Mouse (Mus musculus) MEL (cell line): ENCODE results near the gene Myo5a. TPM values are rescaled to one million over a fixed set of nuclear protein-coding genes. Genes with fewer than 3 reads are reported as not detected.

ENCODE experiments used
- DNase-seq: peaks from one replicate; pipeline ENCODE4 v3.0.0; 2011; ENCODE audit warnings: low read depth, low spot score
- H3K27ac ChIP-seq: 2 replicates; pipeline ENCODE4 v1.5.1; 2012; ENCODE audit warnings: low read depth, mild to moderate bottlenecking, control low read depth, low read length, moderate library complexity; ENCODE audit not compliant: control insufficient read depth
- H3K27me3 ChIP-seq, 2 experiments: fragments of 150-350 bp in 1 of 2; sonication (generic) in 1 of 2; 2 replicates each; pipeline ENCODE4 v1.6.1; 2012; ENCODE audit warnings: low read length in 2 of 2, mild to moderate bottlenecking in 2 of 2, improper control_type of control experiment in 1 of 2, moderate library complexity in 1 of 2; ENCODE audit not compliant: insufficient read depth in 2 of 2, control insufficient read depth in 1 of 2
- H3K36me3 ChIP-seq, 2 experiments: 2 replicates each; pipeline ENCODE4 v1.6.1; 2012 to 2014; ENCODE audit warnings: low read length in 2 of 2, improper control_type of control experiment in 1 of 2, inconsistent platforms in 1 of 2, mild to moderate bottlenecking in 1 of 2; ENCODE audit not compliant: insufficient read depth in 2 of 2, control insufficient read depth in 1 of 2
- H3K4me1 ChIP-seq, 2 experiments: fragments of 150-350 bp in 1 of 2; sonication (generic) in 1 of 2; 2 replicates each; pipeline ENCODE4 v1.6.1; 2012; ENCODE audit warnings: low read length in 2 of 2, improper control_type of control experiment in 1 of 2, mild to moderate bottlenecking in 1 of 2; ENCODE audit not compliant: insufficient read depth in 2 of 2, control insufficient read depth in 1 of 2
- H3K4me3 ChIP-seq, 2 experiments: fragments of 150-350 bp in 1 of 2; sonication (generic) in 1 of 2; 2 replicates each; pipeline ENCODE4 v1.5.1; 2012; ENCODE audit warnings: low read depth in 2 of 2, low read length in 2 of 2, mild to moderate bottlenecking in 2 of 2, moderate library complexity in 2 of 2, control low read depth in 1 of 2, improper control_type of control experiment in 1 of 2; ENCODE audit not compliant: control insufficient read depth in 1 of 2, insufficient read depth in 1 of 2
- H3K79me2 ChIP-seq: 2 replicates; pipeline ENCODE4 v1.6.1; 2012; ENCODE audit warnings: mild to moderate bottlenecking, low read length, moderate library complexity; ENCODE audit not compliant: control insufficient read depth, poor library complexity, insufficient read depth
- H3K9ac ChIP-seq: 2 replicates; pipeline ENCODE4 v1.6.1; 2012; ENCODE audit warnings: low read depth, mild to moderate bottlenecking, control low read depth, low read length, moderate library complexity; ENCODE audit not compliant: control insufficient read depth, poor library complexity, severe bottlenecking
- H3K9me3 ChIP-seq: fragments of 150-350 bp; sonication (generic); replicated peaks from 2 replicates; pipeline ENCODE4 v1.6.1; 2012; ENCODE audit warnings: mild to moderate bottlenecking, low read length, improper control_type of control experiment, moderate library complexity; ENCODE audit not compliant: insufficient read depth
- BHLHE40 ChIP-seq: IDR thresholded peaks from 2 replicates; pipeline ENCODE4 v1.6.1; 2012; ENCODE audit warnings: low read depth, mild to moderate bottlenecking, inconsistent platforms, low read length, improper control_type of control experiment, borderline replicate concordance
- CHD1 ChIP-seq: IDR thresholded peaks from 2 replicates; pipeline ENCODE4 v1.6.1; 2012; ENCODE audit warnings: low read depth, mild to moderate bottlenecking, inconsistent platforms, low read length, improper control_type of control experiment
- CTCF ChIP-seq, 3 experiments: IDR thresholded peaks in 2 of 3; conservative IDR thresholded peaks in 1 of 3; 2 replicates each; pipeline ENCODE4 v1.5.1; 2011 to 2012; ENCODE audit warnings: low read length in 3 of 3, low read depth in 2 of 3, mild to moderate bottlenecking in 2 of 3, improper control_type of control experiment in 1 of 3, inconsistent platforms in 1 of 3, mixed read lengths in 1 of 3, moderate library complexity in 1 of 3; ENCODE audit not compliant: control insufficient read depth in 1 of 3, insufficient read depth in 1 of 3, poor library complexity in 1 of 3, severe bottlenecking in 1 of 3
- ELF1 ChIP-seq: IDR thresholded peaks from 2 replicates; pipeline ENCODE4 v1.6.1; 2014; ENCODE audit warnings: low read depth, mild to moderate bottlenecking, inconsistent platforms, low read length, improper control_type of control experiment, moderate library complexity
- EP300 ChIP-seq, 2 experiments: IDR thresholded peaks; 2 replicates each; pipeline ENCODE4 v1.6.1; 2011; ENCODE audit warnings: improper control_type of control experiment in 2 of 2, low read length in 2 of 2, low read depth in 1 of 2, mild to moderate bottlenecking in 1 of 2
- ETS1 ChIP-seq: IDR thresholded peaks from 2 replicates; pipeline ENCODE4 v1.6.1; 2012; ENCODE audit warnings: low read depth, mild to moderate bottlenecking, inconsistent platforms, low read length, improper control_type of control experiment, moderate library complexity
- GABPA ChIP-seq: IDR thresholded peaks from 2 replicates; pipeline ENCODE4 v1.6.1; 2012; ENCODE audit warnings: low read depth, mild to moderate bottlenecking, inconsistent platforms, low read length, improper control_type of control experiment, moderate library complexity
- GATA1 ChIP-seq: IDR thresholded peaks from 2 replicates; pipeline ENCODE4 v1.6.1; 2011; ENCODE audit warnings: low read depth, low read length, improper control_type of control experiment
- HCFC1 ChIP-seq: IDR thresholded peaks from 2 replicates; pipeline ENCODE4 v1.6.1; 2012; ENCODE audit warnings: low read depth, mild to moderate bottlenecking, inconsistent platforms, low read length, improper control_type of control experiment, moderate library complexity
- JUND ChIP-seq: IDR thresholded peaks from 2 replicates; pipeline ENCODE4 v1.6.1; 2011; ENCODE audit warnings: low read depth, mild to moderate bottlenecking, improper control_type of control experiment, low read length
- KAT2A ChIP-seq: conservative IDR thresholded peaks from 2 replicates; pipeline ENCODE4 v1.6.1; 2012; ENCODE audit warnings: low read depth, low read length, improper control_type of control experiment, inconsistent platforms
- MAFK ChIP-seq: IDR thresholded peaks from 2 replicates; pipeline ENCODE4 v1.6.1; 2011; ENCODE audit warnings: low read depth, mild to moderate bottlenecking, low read length, improper control_type of control experiment, borderline replicate concordance
- MAX ChIP-seq: IDR thresholded peaks from 2 replicates; pipeline ENCODE4 v1.6.1; 2011; ENCODE audit warnings: low read length, improper control_type of control experiment
- MAZ ChIP-seq: IDR thresholded peaks from 2 replicates; pipeline ENCODE4 v1.6.1; 2012; ENCODE audit warnings: low read depth, mild to moderate bottlenecking, inconsistent platforms, low read length, improper control_type of control experiment
- MEF2A ChIP-seq: IDR thresholded peaks from 2 replicates; pipeline ENCODE4 v1.6.1; 2014; ENCODE audit warnings: low read depth, mild to moderate bottlenecking, inconsistent platforms, low read length, improper control_type of control experiment; ENCODE audit not compliant: poor library complexity, insufficient replicate concordance, severe bottlenecking; ENCODE audit errors: extremely low read depth
- MXI1 ChIP-seq: IDR thresholded peaks from 2 replicates; pipeline ENCODE4 v1.6.1; 2011; ENCODE audit warnings: mild to moderate bottlenecking, low read depth, low read length, improper control_type of control experiment
- MYB ChIP-seq: IDR thresholded peaks from 2 replicates; pipeline ENCODE4 v1.6.1; 2011; ENCODE audit warnings: mild to moderate bottlenecking, low read depth, low read length, improper control_type of control experiment
- MYC ChIP-seq: IDR thresholded peaks from 2 replicates; pipeline ENCODE4 v1.6.1; 2011; ENCODE audit warnings: low read depth, mild to moderate bottlenecking, low read length, improper control_type of control experiment, moderate library complexity
- NELFE ChIP-seq: IDR thresholded peaks from 2 replicates; pipeline ENCODE4 v1.6.1; 2011; ENCODE audit warnings: low read depth, low read length, improper control_type of control experiment
- NRF1 ChIP-seq: IDR thresholded peaks from 2 replicates; pipeline ENCODE4 v1.6.1; 2014; ENCODE audit warnings: low read depth, mild to moderate bottlenecking, inconsistent platforms, low read length, improper control_type of control experiment, moderate library complexity; ENCODE audit not compliant: poor library complexity, insufficient read depth, severe bottlenecking
- POLR2A ChIP-seq, 2 experiments: IDR thresholded peaks; 2 replicates each; pipeline ENCODE4 v1.6.1; 2011 to 2012; ENCODE audit warnings: low read length in 2 of 2, mild to moderate bottlenecking in 2 of 2, control low read depth in 1 of 2, improper control_type of control experiment in 1 of 2, low read depth in 1 of 2, moderate library complexity in 1 of 2; ENCODE audit not compliant: control insufficient read depth in 1 of 2, insufficient read depth in 1 of 2, poor library complexity in 1 of 2
- POLR2AphosphoS2 ChIP-seq: IDR thresholded peaks from 2 replicates; pipeline ENCODE4 v1.6.1; 2011; ENCODE audit warnings: low read length, improper control_type of control experiment
- POLR2AphosphoS5 ChIP-seq: IDR thresholded peaks from 2 replicates; pipeline ENCODE4 v1.6.1; 2012; ENCODE audit warnings: low read depth, borderline replicate concordance, mild to moderate bottlenecking, inconsistent platforms, low read length, moderate library complexity, mixed read lengths
- RAD21 ChIP-seq: IDR thresholded peaks from 2 replicates; pipeline ENCODE4 v1.6.1; 2011; ENCODE audit warnings: mild to moderate bottlenecking, low read depth, low read length, improper control_type of control experiment
- RCOR1 ChIP-seq: IDR thresholded peaks from 2 replicates; pipeline ENCODE4 v1.6.1; 2012; ENCODE audit warnings: low read depth, mild to moderate bottlenecking, inconsistent platforms, low read length, improper control_type of control experiment
- SIN3A ChIP-seq: IDR thresholded peaks from 2 replicates; pipeline ENCODE4 v1.6.1; 2012; ENCODE audit warnings: low read length, improper control_type of control experiment, inconsistent platforms
- SMC3 ChIP-seq: IDR thresholded peaks from 2 replicates; pipeline ENCODE4 v1.6.1; 2011; ENCODE audit warnings: low read depth, low read length, improper control_type of control experiment
- TBP ChIP-seq: IDR thresholded peaks from 2 replicates; pipeline ENCODE4 v1.8.0; 2011; ENCODE audit warnings: low read depth, low read length, improper control_type of control experiment
- TCF12 ChIP-seq: IDR thresholded peaks from 2 replicates; pipeline ENCODE4 v1.6.1; 2014; ENCODE audit warnings: low read depth, mild to moderate bottlenecking, inconsistent platforms, low read length, improper control_type of control experiment, moderate library complexity
- USF1 ChIP-seq: IDR thresholded peaks from 2 replicates; pipeline ENCODE4 v1.6.1; 2014; ENCODE audit warnings: low read depth, mild to moderate bottlenecking, inconsistent platforms, low read length, improper control_type of control experiment, moderate library complexity
- USF2 ChIP-seq, 2 experiments: IDR thresholded peaks; 2 replicates each; pipeline ENCODE4 v1.6.1; 2011 to 2012; ENCODE audit warnings: improper control_type of control experiment in 2 of 2, low read length in 2 of 2, borderline replicate concordance in 1 of 2, inconsistent platforms in 1 of 2, low read depth in 1 of 2, mild to moderate bottlenecking in 1 of 2; ENCODE audit not compliant: insufficient read depth in 1 of 2
- ZC3H11A ChIP-seq: IDR thresholded peaks from 2 replicates; pipeline ENCODE4 v1.6.1; 2012; ENCODE audit warnings: low read depth, mild to moderate bottlenecking, inconsistent platforms, low read length, improper control_type of control experiment
- ZKSCAN1 ChIP-seq: IDR thresholded peaks from 2 replicates; pipeline ENCODE4 v1.6.1; 2012; ENCODE audit warnings: low read depth, mild to moderate bottlenecking, inconsistent platforms, low read length, improper control_type of control experiment, moderate library complexity
- ZMIZ1 ChIP-seq: IDR thresholded peaks from 2 replicates; pipeline ENCODE4 v1.6.1; 2012; ENCODE audit warnings: low read depth, mild to moderate bottlenecking, inconsistent platforms, low read length, improper control_type of control experiment, moderate library complexity
- ZNF384 ChIP-seq: IDR thresholded peaks from 2 replicates; pipeline ENCODE4 v1.6.1; 2012; ENCODE audit warnings: low read depth, mild to moderate bottlenecking, inconsistent platforms, low read length, improper control_type of control experiment
- polyA plus RNA-seq, 2 experiments: library from polyadenylated mRNA; stranded (reverse) in 1 of 2; unstranded in 1 of 2; fragments of >175 nt in 1 of 2; fragments of >200 nt in 1 of 2; gene quantifications; 2 replicates each; pipeline versions ENCODE4 v1.2.1 to v1.2.4; 2012; ENCODE audit warnings: low replicate concordance in 2 of 2, low read depth in 1 of 2; ENCODE audit not compliant: insufficient read length in 2 of 2, insufficient read depth in 1 of 2, missing spikeins in 1 of 2
- total RNA-seq: library from RNA; depleted of rRNA; stranded (reverse); fragments of 300-350 nt; gene quantifications from 2 replicates; pipeline ENCODE4 v1.2.3, GENCODE M21; 2012

The Myo5a gene
- total and polyA plus RNA-seq, 3 experiments = 18.9 to 208 (median 49.0) TPM

- Histone ChIP-seq H3K27me3 (no peaks in the 10 kb centered on the region), H3K27ac (peak within 1 kb of the TSS; percentile 55), H3K4me1 (peaks cover 5 to 10% of the 10 kb centered on the region in 2 experiments; a peak in 3 of 4 replicates), H3K4me3 (peak within 1 kb of the TSS; percentile 85 to 93), H3K9me3 (no peaks in the 10 kb centered on the region), H3K9ac (peak within 1 kb of the TSS; percentile 85), H3K36me3 (peaks cover 5 to 24% of the 10 kb centered on the region in 2 experiments), H3K79me2 (peaks cover 37% of the 10 kb centered on the region)
- peak; percentile 94 for DNase-seq
- TF ChIP-seq POLR2A (IDR thresholded peaks at IDR 0.05; ENCODE audit: control insufficient read depth in 1 of 2, insufficient read depth in 1 of 2, low read depth in 1 of 2, low read length in 2 of 2, poor library complexity in 1 of 2) (peak; percentile 85 to 86; a peak in 3 of 4 replicates), NELFE (peak; percentile 85), POLR2AphosphoS5 (no peak), MYC (no peak), SIN3A (peak; percentile 66), ELF1 (peak; percentile 92), POLR2AphosphoS2 (peak; percentile 67; the same call in 1 of the 2 replicates), CTCF (IDR thresholded peaks at IDR 0.05 in 2 of 3, conservative IDR thresholded peaks at IDR 0.05 in 1 of 3; ENCODE audit: control insufficient read depth in 1 of 3, insufficient read depth in 1 of 3, low read depth in 2 of 3, low read length in 3 of 3, poor library complexity in 1 of 3, severe bottlenecking in 1 of 3) (no peak), GABPA (no peak), KAT2A (peak; percentile 82), NRF1 (peak; percentile 46; the same call in 1 of the 2 replicates), SMC3 (no peak), RAD21 (no peak), RCOR1 (no peak), ZC3H11A (no peak), CHD1 (no peak), JUND (no peak), TCF12 (peak; percentile 53), MAX (peak; percentile 39; the same call in 1 of the 2 replicates), TBP (peak; percentile 45; the same call in 1 of the 2 replicates), MXI1 (no peak; the same call in 1 of the 2 replicates), ETS1 (no peak), ZNF384 (no peak), MYB (no peak), HCFC1 (peak; percentile 93), USF2 (IDR thresholded peaks at IDR 0.05; ENCODE audit: borderline replicate concordance in 1 of 2, insufficient read depth in 1 of 2, low read depth in 1 of 2, low read length in 2 of 2) (no peak), MAZ (peak; percentile 21; the same call in 1 of the 2 replicates), USF1 (peak; percentile 34; the same call in 1 of the 2 replicates), MEF2A (no peak), EP300 (IDR thresholded peaks at IDR 0.05; ENCODE audit: low read depth in 1 of 2, low read length in 2 of 2) (no peak), ZMIZ1 (peak; percentile 47; the same call in 1 of the 2 replicates), GATA1 (no peak), ZKSCAN1 (no peak), MAFK (no peak), BHLHE40 (no peak)
Observed at GRCm38 (mm10) chr9:75037451-75038356, 33.1 kb upstream of the Myo5a start, which contains the start of gene Arpp19. Arpp19 (plus strand) TSS chr9:75037614.
